Mouse (Mus musculus) right cerebral cortex, postnatal 14 days (tissue): Measurements from ENCODE around the gene Prdm11.
A peak's percentile ranks its signal among the peaks of the same experiment; 100 is the strongest.

Experiments used
- DNase-seq: peaks from one replicate; pipeline ENCODE4 v3.0.0; 2022

Prdm11 gene

GRCm38 (mm10) chr2:93011465-93011864 is 34.5 kb downstream of the Prdm11 start:
- no peak for DNase-seq

- no peak for DNase-seq
These were observed 37.8 kb downstream of the Prdm11 start for GRCm38 (mm10) chr2:93007967-93008685.

- no peak for DNase-seq
These were observed 40.9 kb downstream of the Prdm11 start for GRCm38 (mm10) chr2:93005028-93005427.

GRCm38 (mm10) chr2:92991976-92992375 is 54.0 kb downstream of the Prdm11 start:
- DNase-seq = no peak

GRCm38 (mm10) chr2:92989593-92989992 is 56.4 kb downstream of the Prdm11 start:
- DNase-seq = no peak

GRCm38 (mm10) chr2:92987901-92988631 is 57.9 kb downstream of the Prdm11 start:
- peak; percentile 67 for DNase-seq

- no peak for DNase-seq
These were observed 58.8 kb downstream of the Prdm11 start for GRCm38 (mm10) chr2:92987108-92987618.

- no peak for DNase-seq
These were observed 60.4 kb downstream of the Prdm11 start for GRCm38 (mm10) chr2:92985600-92985999.

- DNase-seq = no peak
These were observed 60.8 kb downstream of the Prdm11 start for GRCm38 (mm10) chr2:92985171-92985570.

GRCm38 (mm10) chr2:92984321-92985108 is 61.5 kb downstream of the Prdm11 start:
- no peak for DNase-seq

GRCm38 (mm10) chr2:92983273-92983620 is 62.7 kb downstream of the Prdm11 start:
- no peak for DNase-seq

GRCm38 (mm10) chr2:92982591-92983272 is 63.2 kb downstream of the Prdm11 start:
- no peak for DNase-seq

GRCm38 (mm10) chr2:92980165-92980564 is 65.8 kb downstream of the Prdm11 start:
- no peak for DNase-seq

GRCm38 (mm10) chr2:92975031-92975790 is 70.8 kb downstream of the Prdm11 start:
- no peak for DNase-seq

GRCm38 (mm10) chr2:92973646-92974045 is 72.3 kb downstream of the Prdm11 start:
- no peak for DNase-seq

GRCm38 (mm10) chr2:92972071-92972470 is 73.9 kb downstream of the Prdm11 start:
- no peak for DNase-seq

GRCm38 (mm10) chr2:92971536-92971935 is 74.4 kb downstream of the Prdm11 start:
- DNase-seq = no peak

GRCm38 (mm10) chr2:92971069-92971468 is 74.9 kb downstream of the Prdm11 start:
- no peak for DNase-seq

- no peak for DNase-seq
These were observed 78.2 kb downstream of the Prdm11 start for GRCm38 (mm10) chr2:92967839-92968166.

- DNase-seq = no peak
These were observed 78.7 kb downstream of the Prdm11 start for GRCm38 (mm10) chr2:92967032-92967838.

- no peak for DNase-seq
These were observed 79.7 kb downstream of the Prdm11 start for GRCm38 (mm10) chr2:92966257-92966656.
